Mouse (Mus musculus): ENCODE measurements around the gene Mtmr14.

- TF ChIP-seq POLR2A (IDR thresholded peaks at IDR 0.05; ENCODE audit: extremely low read depth, insufficient read depth, low read length) (no peak), CTCF (IDR thresholded peaks at IDR 0.05; ENCODE audit: low read depth, low read length) (no peak)
Measured at GRCm38 (mm10) chr6:113330547-113330946, 92.9 kb downstream of the Mtmr14 start.

Measured in liver, adult 2 months (tissue).